Mouse (Mus musculus): ENCODE data around the gene Ppp4c.

Gene Ppp4c

DNA sequence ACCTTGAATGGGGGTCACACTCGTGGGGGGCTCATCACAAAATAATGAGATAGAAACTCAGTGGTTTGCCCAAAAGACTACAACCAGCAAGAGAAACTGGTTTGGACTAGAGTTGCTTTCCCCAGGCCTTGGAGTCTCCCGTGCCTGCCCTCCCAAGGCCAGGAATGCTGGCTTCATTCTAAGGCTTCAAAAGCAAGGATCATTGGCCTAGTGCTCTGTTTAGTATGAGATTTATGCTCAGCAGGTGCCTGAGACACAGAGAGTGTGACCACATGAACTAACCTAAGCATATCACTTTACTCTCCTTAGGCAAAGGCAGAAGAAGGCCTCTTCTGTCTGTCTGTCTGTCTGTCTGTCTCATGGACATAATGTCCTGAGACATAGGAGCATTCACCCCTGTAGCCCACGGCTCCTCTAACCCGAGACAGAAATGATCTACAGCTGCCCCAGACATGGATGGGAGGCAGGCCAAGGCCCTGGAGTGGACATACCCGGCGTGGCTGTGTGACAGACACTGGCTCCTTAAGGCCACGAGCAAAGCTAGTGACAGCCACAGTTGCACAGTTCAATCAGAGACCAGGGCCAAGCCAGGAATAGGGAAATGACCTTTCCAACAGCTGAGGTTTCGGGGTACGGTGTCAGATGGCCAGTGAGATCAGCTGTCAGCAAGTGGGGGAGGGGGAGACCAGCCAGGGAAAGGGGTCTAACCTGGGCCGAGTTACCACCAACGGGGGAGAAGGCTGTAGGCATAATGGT, 10.0 kb upstream of the Ppp4c start:
- DNase-seq (ENCODE audit: low read depth, low spot score): no peak

DNA sequence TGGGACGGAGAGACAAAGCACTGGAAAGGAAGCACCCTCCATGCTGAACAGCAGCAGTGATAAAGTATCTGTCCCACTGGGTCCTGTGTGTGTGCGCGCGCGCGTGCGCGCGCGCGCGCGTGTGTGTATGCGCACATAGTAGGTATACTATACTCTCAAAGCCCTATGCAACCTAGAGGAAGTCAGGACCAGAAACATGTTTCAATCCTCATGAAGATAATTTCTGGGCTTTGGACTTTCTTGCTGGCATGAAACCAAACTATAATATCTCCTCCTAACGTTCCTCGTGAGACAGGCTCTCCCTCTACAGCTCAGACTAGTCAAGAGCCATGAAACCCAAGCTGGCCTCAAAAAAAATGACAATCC, 8.7 kb upstream of the Ppp4c start:
- no peak for DNase-seq (ENCODE audit: low read depth, low spot score)

DNA sequence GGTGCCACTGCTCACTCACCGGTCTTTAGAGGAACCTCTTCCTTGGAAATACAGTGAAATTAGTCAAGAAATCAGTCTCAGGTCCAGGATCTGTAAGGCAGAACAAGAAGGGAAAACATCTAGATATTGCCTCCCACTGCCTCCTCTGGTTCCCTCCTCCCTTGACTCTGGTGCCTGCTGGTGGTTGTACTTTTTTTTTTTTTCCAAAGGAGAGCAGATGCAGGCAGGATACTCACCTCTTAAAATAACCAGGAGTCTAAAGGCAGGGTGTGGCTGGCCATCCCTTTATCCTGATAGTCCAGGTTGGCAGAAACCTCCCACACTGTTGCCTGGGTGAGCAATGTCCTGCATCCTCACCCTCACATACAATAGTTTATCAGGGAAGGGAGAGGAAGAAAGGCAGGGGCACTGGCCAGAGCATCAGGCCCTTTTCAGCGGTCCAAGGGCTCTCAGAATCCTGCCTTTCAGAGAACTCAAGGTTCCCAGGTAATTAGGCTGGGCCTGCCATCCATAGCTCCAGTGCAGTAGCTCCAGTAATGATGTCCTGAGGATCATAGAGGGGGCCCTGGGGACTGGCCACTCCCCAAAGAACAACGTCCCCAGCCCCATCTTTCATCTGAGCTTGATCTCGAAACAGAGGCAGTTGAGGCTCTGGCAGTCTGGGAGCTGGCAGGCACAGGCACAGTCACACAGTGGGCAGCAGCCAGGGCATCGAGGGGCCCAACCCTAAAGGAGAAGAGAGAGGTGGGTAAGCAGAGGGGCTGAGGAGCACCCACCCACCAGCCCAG, 8.2 kb upstream of the Ppp4c start:
- DNase-seq (ENCODE audit: low read depth, low spot score): no peak

DNA sequence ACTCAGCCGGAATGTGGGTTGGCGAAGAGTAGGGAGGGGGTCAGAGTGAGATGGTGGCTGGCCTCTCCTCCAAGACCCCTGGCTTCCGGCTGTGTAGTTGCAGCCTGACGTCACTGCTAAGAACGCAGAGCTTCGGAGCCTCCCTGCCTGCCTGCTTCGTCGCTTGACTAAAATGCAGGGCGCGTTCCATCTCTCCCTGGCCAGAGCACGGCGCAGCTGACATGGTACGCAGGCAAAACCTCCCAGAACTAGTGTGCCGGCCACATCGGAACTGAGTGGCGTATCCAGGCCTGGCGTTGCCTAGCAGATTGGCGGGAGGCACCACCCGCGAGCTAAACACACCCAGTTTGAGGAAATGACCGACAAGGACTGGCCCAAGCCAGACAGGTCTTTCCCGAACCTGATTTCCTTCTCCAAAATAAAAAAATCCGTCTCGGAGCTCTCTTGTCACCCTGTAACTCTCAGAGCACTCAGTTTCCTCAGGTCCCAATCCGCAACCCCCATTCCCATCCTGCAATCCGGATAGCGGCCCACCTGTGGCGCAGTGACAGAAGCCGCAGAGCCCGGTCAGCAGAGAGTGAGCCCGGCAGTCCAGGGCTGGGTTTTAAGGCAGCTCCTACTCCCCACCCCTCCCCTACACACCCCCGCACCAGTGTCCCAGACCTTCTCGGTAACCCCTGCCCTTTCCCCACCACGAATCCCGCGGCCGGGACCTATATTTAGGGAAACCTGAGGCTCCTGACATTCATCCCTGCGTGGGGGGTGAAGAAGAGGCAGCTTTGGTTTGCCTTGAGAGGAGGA, 7.4 kb upstream of the Ppp4c start:
- no peak for DNase-seq (ENCODE audit: low read depth, low spot score)

DNA sequence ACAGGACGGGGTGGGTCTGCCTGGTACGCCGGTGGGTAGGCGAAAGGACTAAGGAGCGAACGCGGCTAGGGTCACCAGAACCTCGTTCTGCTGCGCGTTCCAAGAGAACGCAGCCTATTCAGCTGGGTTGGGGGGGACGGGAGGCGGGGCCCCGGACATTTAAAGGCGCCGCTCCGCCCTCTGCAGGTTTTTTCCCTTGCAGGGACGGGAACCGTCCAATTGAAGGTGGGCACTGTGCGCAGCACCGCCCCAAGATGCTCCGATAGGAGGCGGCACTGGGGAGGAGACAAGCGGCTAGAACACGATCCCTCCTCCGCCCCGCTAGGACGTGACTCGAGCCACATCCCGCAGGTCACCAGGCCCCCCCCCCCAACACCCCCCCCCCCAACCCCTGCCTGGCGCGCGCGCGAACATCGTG, 6.8 kb upstream of the Ppp4c start:
- peak; percentile 79 for DNase-seq (ENCODE audit: low read depth, low spot score)

DNA sequence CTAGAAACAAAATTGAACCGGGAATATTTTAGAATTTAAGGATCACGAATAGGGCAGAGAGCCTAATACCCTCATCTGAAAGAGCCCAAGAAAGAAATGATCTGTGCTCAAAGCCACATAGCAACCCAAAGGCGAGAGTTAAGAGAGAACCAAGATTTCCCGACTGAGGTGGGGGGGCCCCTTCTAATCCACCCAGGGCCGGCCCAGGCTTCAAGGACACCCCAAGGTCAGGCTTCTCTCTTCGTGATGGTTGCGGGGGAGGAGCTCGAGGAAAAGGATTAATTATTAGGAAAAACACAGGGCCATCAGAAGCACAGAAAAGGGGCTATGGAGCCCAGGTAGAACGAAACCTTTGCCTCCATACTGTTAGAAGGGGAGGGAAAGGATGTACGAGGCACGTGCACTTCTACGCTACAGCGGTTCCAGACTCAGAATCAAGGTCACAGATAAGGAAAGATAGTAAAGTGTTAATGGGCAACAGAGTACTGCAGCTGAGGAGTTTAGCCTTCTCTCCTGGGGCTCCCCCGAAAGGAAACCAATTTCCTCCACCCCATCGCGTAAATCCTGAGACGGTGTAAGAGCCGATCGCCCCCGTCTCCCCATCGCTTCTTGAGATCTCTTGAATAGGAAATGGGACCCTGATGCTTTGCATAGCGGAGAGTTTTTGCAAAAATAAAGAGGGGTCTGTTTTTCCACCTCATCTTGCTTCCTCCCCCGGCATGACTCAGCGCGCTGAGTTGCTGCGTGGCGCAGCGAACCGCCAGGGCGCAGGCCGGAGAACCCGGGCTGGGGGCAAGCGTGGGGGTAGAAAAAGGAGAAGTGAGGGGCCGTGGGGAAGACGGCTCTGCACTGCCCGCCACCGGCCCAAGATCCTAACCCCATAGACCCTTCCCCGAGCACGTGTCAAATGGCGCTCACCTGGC, 6.1 kb upstream of the Ppp4c start:
- no peak for DNase-seq (ENCODE audit: low read depth, low spot score)

DNA sequence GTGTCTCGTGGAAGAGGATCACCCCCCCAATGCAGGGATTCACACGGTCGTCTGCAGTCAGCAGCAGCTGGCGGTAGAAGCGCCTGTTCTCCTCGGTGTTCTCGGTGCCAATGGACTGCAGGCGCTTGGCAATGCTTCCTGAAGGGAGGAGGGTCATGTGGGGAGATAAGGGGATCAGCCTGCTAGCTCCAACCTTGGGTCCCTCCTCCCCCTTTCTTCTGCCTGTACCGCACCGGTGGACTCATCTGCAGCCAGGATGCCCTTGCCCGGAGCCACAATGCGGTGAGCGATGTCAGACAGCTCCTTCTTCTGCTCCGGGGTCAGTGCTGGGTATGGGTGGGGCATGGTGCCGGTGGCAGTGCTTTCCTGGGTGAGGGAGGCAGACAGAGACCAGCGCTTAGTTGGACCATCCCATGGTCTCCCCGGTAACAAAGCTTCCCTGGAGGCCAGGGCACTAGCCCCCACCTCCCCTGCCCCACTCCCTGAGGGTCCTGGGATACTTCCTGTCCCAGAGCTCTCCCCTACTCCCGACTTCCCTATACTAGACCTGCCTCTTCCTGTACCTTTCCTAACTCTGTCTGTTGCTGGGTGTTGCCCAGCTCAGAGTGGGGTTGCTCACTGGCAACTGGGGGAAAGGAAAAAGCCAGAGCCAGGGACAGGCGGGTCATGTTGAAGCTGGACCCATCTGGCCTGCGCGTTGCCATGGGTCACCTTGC, 5.3 kb upstream of the Ppp4c start, which contains the start of gene Fam57b:
Fam57b (plus strand) TSS at position 258 of the 716 bp plus-strand sequence.
- no peak for DNase-seq (ENCODE audit: low read depth, low spot score)

DNA sequence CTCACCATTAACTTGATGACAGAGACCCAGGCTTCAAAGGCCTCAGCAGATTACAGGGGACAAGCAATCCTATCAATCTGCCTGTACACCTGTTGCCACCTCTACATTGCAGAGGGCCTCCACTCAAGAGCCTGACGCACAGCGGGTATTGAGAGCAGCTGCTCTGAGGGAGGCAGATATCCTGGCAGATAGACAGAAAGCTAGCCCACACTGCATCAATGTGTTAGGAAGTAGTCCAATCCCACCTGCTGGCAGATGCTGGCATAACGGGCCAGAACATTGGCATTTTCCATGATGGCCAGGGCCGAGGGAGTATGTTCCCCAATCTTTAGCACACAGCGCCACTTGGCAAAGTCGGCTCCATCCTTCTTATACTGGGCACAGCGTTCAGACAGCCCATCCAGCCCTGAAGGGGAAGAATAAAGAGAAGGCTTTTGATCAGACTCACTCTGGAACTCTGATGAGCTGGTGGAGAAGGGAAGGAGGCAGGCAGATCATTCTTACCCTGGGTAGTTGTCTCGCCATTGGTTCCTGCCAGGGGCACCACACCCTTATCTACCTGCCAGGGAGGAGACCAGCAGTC, 4.1 kb upstream of the Ppp4c start:
- no peak for DNase-seq (ENCODE audit: low read depth, low spot score)

DNA sequence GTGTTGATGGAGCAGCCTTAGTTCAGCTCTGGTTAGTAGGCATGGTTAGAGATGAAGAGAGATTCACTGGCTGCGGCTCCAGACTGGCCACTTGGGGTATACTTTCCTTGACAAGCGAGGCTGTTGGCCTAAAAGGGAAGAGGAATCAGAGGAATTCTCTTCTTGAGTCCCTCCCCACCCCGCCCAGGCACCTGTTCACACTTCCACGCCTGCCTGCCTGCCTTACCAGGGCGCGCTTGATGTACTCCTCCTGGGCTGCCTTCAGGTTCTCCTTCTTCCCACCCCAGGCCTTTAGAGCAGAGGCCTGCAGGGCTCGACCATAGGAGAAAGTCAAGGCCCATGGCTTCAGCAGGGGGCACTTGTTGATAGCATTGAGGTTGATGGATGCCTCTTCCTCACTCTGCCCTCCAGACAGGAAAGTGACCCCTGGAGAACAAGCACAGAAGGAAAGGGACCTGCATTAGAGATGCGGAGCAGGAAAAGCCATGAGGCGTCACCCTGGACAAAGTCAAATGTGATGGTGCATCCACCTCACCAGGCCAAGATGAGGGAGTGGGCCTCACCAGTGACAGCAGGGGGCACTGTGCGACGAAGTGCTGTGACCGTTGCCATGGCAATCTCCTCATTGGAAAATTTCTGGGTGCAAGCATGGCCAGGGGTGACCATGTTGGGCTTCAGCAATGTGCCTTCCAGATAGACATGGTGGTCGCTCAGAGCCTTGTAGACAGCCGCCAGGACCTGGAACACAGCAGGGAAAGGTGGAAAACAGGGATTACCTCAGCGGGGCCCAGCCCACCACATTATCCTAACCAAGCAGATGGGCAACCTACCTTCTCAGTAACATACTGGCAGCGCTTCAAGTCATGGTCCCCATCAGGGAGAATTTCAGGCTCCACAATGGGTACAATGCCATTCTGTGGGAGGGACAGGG, 3.4 kb upstream of the Ppp4c start:
- DNase-seq (ENCODE audit: low read depth, low spot score): no peak

DNA sequence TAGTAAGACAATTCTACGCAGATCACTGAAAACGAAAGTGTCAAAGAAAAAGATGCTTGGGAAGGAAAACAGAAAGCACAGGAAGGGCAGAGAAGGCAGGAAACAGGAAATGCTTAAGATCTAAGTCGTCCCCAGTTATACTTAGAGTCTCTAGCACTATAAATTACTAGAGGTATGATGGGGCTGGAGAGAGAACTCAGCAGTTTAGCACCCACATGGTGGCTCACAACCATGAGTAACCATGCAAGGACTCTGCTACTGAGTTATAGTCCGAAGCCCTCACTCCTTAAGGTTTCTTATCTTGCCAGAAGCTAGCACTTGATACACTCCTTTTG, 1.9 kb upstream of the Ppp4c start:
- no peak for DNase-seq (ENCODE audit: low read depth, low spot score)

DNA sequence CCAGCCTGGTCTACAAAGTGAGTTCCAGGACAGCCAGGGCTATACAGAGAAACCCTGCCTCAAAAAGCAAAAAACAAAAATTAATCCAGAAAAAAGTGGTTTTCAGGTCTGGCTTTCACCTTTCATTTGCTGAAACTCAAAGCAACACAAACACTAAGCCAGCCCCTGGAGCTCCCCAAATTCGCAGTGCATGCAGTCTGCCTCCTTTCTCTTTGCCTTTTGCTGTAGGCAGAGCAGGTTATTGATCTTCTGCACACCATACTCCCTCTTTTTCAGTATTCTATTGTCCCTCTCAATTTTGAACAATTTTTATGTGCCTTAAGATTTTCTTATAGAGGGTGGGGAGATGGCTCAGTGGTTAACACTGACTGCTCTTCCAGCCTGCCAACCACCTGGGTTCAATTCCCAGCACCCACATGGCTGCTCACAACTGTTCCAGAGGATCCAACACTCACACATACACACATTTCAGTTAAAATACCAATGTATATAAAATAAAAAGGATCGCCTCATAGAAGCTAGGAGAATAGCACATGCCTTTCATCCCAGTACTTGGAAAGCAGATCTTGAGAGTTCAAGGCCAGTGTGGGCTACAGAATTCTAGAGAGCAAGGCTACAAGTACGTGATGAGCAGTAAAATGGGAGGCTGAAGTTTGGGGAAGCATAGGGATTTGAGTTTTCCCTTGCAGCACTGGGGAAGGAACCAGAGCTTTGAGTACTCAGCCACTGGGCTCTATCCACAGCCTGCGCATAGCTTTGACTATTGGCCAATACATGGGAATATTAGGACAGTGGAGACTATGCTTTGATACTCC, 1.4 kb upstream of the Ppp4c start:
- DNase-seq (ENCODE audit: low read depth, low spot score): no peak

DNA sequence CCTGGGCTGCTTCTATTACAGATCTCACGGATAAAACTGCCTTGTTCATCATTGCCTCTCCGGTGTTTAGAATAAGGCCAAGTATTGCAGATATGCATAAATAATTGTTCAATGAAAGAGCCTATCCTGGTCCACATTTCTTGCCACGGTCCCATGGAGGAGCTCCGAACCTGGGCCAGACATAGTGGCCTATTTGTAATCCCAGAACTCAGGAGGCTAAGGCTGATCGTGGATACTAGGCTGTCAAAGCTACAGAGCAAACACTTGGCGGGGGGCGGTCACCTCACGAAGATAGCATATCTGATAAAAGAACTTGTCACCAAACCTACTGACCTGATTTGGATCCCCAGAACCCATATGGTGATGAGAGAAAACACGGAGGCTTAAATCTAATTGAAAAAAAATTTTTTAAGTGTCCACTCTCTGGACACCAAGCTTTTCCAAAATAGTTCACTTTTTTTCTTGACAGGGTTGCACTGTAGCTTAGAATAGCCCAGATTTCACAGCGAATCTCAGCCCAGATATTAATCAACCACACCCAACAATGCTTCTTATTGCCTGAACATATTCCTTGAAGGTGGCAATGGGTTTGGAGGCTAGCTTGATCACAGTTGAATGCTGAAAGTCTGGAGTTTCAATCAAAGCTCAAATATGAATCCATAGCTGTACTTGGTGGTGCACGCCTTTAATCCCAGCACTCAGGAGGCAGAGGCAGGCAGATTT, 586 bp upstream of the Ppp4c start:
- no peak for DNase-seq (ENCODE audit: low read depth, low spot score)

DNA sequence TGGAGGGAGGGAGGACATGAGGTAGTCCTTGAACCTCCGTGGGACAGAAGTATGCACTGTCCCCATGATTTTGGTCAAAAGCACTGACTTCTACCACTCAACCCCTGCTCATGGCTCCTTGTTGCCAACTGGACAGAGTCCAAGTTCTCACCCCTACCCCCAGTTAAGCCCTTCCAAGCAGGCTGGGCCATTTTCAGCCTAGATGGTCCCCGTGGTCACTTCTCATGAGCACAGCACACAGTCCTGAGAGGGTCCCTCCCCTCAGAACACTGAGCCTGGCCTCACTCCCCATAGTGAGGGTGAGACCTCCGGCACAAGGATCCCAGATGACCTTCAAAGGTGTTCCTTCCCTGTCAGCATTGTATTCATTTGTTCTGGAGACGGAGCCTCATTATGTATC, 3.2 kb downstream of the Ppp4c start:
- DNase-seq (ENCODE audit: low read depth, low spot score): no peak

DNA sequence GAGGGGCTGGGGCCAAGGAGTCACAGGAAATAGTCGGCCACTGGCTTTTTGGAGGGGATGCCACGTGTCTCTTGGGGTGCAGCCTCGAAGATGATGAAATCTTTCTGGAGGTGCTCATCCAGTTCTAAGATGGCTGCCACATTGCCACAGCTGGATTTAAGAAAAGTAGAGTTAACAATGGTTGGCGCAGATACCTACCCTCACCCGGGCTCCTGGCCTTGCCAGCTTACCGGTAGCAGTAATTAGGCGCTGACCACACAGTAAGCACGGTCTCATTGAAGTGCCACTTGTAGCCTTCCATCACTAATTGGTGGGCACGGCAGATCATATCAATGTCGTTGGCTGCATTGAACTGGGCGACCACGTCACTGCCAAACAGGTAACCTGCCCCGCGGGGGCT, 6.2 kb downstream of the Ppp4c start:
- no peak for DNase-seq (ENCODE audit: low read depth, low spot score)

DNA sequence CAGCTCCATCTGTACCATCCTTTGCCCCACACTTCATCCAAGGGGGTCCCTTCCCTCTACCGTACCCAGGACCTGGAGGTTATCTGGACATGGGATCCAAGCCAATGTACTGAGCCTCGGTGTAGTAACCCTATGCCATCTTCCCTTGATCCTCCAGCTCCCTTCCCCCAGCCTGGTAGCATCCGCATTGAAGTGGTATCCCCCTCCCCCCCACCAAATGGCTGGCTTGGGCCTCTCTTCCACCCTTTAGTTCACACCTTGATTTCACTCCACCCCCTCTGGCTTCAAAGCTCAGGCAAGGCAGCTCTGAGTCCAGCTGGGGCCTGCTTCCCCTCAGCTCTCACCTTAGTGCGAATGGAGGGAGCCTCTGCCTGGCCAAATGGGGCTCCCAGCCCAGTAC, 7.2 kb downstream of the Ppp4c start:
- no peak for DNase-seq (ENCODE audit: low read depth, low spot score)

DNA sequence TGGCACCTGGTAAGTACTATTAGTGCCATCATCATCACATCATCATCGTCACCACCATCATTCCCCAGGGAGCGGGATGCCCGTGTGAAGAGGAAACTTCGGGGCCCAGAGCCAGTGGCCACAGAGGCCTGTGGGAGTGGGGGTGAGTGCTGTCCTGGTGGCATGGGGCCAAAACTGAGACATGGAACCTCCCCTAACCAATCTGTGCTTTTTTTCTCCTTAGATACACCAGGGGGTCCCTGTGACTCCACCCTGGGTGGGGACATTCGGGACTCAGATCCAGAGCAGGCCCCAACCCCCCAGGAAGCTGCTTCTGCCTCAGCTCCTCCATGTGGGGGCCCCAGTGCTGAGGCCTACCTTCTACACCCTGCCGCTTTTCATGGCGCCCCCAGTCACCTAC, 7.8 kb downstream of the Ppp4c start:
- DNase-seq (ENCODE audit: low read depth, low spot score): no peak

DNA sequence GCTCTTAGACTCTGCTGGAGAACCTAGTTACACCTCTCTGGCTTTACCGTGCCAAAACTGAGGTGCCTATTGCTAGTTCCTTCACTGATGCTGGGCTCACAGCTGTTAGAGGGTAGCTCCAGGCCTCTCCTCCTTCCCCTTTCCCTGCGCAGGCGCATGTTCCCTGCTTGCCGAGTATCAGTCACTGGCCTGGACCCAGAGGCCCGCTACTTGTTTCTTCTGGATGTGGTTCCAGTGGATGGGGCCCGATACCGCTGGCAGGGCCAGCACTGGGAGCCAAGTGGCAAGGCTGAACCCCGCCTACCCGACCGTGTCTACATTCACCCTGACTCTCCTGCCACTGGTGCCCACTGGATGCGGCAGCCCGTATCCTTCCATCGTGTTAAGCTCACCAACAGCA, 9.6 kb downstream of the Ppp4c start:
- DNase-seq (ENCODE audit: low read depth, low spot score): no peak
